Mouse (Mus musculus) CD4-positive helper T cell, adult 2 months (primary cell): ENCODE data around the gene Camta2.
A peak's percentile ranks its signal among the peaks of the same experiment; 100 is the strongest.

Source experiments
- DNase-seq: peaks from one replicate; pipeline ENCODE4 v3.0.0-alpha.2; 2012; ENCODE audit warnings: low read depth, missing footprints, low spot score

Camta2 gene

GRCm38 (mm10) chr11:70648512-70648911 lies 39.4 kb downstream of the Camta2 start:
- peak; percentile 55 for DNase-seq

DNA sequence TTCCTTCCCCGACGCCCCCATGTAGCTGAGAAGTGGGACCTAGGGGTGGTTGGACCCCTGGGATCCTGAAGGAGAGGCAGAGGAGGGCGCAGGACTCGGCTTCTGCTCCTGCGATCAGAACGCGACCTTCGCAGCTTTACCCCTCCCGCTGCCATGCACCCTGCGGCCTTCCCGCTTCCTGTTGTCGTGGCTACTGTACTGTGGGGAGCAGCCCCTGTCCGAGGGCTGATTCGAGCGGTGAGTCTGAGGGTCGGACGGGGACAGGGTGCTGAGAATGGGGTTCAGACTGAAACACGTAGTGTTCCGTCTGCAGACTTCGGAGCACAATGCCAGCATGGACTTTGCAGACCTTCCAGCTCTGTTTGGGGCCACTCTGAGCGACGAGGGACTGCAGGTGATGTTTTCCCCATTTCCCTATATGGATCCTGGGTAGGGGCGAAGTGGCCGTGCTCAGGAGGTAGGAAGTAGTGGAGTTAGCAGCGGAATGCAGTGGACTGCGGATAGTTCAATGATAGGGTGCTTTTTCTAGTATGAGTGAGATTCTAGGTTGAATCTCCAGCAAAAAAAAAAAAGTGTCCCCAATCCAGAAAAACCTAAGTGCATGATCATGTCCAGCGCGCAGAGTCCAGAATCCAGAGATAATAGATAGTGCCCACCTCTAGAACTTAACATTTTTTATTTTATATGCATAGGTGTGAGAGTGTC lies 40.0 kb downstream of the Camta2 start:
- peak; percentile 53 for DNase-seq

DNA sequence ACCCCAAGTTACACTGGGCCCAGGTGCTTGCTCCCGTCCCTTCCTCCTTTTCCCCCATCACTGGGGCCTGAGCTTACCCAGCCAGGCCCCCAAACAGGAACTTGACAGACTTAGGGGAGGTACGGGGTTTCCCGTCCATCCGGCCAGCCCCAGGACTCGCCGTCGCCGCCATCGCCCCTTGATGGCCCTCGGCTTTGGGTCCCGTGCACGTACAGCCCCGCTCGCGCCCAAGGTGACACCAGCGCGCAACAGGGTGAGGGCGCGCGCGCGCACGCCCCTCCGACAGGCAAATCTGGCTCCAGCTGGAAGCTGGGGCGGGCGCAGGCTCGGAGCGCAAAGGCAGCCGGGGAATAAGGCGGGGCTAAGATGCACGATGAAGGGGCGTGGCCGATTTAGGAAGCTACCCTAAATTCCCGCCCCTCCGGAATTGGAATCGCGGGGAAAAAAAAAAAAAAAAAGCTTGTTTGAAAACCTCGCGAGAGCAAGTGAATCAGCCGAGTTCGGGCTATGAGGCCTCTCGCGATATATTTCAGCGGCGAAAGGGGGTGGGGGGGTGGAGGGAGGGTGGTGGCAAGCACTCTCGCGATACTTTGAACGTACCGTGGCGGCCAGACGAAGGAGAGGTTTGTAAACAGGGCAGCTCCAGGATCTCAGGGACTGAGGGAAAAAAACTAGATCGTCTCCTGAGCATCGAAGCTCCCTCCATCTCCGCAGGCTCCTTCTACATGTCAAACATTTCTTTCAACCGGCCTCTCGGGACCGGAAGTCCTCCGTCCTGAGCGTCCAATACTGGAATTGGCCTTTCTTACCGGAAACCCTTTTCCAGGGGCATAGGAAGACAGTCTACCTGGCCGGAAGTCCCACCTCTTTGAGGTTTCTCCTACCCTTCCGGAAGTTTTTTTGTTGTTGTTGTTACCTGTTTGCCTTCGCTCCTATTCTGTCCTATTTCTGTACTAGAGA lies 40.9 kb downstream of the Camta2 start, which contains the start of the genes Rnf167 and Slc25a11:
Gene Rnf167 (plus strand): TSS at position 545 of the 960 bp plus-strand sequence.
Gene Slc25a11 (minus strand): TSS at position 789 of the 960 bp plus-strand sequence.
- DNase-seq: peak; percentile 99

DNA sequence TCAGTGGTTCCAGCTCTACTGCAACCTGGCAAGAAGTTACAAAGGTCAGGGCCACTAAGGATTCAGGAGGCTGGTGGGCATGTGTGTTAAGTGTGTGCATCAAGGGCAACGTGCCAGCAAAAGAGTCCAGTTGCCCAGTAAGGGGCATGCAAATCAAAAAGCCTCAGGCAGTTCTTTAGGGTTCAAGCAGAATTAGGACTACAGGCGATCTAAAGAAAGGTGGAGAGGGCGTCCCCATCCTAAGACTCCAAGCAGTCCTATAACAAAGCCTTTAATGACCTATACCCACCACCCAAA lies 41.7 kb downstream of the Camta2 start:
- DNase-seq: no peak

- DNase-seq: peak; percentile 20
Observed at GRCm38 (mm10) chr11:70645461-70646258, 42.2 kb downstream of the Camta2 start.

GRCm38 (mm10) chr11:70644564-70645103 lies 43.3 kb downstream of the Camta2 start:
- DNase-seq: no peak

GRCm38 (mm10) chr11:70643051-70643450 lies 44.9 kb downstream of the Camta2 start:
- no peak for DNase-seq

- DNase-seq: no peak
Observed at GRCm38 (mm10) chr11:70641241-70641640, 46.7 kb downstream of the Camta2 start.

DNA sequence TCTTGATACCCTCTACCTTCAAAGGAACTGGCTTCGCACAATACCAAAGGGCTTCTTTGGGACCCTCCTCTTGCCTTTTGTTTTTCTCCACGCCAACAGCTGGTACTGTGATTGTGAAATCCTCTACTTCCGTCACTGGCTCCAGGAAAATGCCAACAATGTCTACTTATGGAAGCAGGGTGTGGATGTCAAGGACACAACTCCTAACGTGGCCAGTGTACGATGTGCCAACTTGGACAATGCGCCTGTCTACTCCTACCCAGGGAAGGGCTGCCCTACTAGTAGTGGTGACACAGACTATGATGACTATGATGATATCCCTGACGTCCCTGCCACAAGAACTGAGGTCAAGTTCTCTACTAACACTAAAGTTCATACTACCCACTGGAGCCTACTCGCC lies 47.9 kb downstream of the Camta2 start:
- no peak for DNase-seq

GRCm38 (mm10) chr11:70638714-70639278 lies 49.1 kb downstream of the Camta2 start, which contains the start of gene Gp1ba:
Gene Gp1ba (plus strand): TSS chr11:70639122.
- DNase-seq: no peak

DNA sequence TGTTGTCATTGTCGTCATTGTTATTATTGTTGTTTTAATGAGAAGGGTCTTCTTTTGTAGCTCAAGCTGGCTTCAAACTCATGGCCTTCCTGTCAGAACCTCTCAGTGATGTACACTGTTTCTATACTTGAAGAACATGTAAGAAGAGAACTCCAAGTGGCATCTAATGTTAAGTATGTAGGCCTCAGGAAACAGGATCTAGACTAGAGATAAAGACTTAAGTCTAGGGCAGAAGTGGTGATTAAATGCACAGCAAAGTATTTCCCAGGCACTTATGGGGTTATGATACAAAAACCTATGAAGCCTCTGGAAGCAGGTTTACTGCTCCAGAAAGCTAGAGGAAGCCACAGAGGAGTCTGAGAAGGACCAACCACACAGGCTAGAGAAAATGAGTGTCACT lies 49.6 kb downstream of the Camta2 start:
- no peak for DNase-seq

- no peak for DNase-seq
Observed at GRCm38 (mm10) chr11:70637764-70638163, 50.1 kb downstream of the Camta2 start.

- no peak for DNase-seq
Observed at GRCm38 (mm10) chr11:70635601-70636000, 52.3 kb downstream of the Camta2 start.

DNA sequence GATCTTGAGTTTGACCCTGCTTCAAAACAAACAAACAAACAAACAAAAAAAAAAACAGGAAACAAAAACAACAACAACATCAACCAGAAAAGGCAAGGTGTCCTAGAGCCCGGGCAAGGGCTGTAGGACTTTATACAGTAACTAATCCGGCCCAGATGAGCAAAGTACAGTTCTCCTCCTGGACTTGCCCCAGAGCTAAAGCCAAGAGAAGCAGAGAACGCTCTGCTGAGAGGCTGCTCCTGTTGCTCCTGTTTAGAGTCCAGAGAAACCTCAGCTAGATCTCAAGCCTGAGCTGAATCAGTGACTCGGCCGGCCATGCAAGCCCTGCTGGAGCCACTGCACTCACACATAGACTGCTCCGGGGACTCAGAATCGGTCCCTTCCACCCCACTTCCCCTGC lies 57.8 kb downstream of the Camta2 start:
- no peak for DNase-seq

DNA sequence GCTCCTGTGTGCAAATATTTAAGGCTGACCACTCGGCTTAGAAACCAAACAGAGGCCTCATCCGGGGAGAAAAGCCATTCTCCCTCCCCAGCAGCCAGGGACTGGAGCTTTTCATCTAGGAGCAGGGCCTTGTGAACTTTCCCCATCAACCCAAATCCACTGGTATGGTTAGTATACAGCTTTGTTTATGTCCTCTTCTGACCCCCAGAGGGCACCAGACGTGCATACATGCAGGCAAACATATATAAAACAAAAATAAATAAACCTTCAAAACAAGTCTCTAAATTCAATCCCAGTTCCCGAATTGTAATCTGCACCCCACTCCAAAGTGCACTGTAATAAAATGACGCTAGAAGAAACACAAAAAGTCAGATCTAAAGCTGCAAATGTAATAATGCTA lies 58.3 kb downstream of the Camta2 start:
- DNase-seq: peak; percentile 65

- DNase-seq: no peak
Observed at GRCm38 (mm10) chr11:70628431-70628830, 59.5 kb downstream of the Camta2 start.

DNA sequence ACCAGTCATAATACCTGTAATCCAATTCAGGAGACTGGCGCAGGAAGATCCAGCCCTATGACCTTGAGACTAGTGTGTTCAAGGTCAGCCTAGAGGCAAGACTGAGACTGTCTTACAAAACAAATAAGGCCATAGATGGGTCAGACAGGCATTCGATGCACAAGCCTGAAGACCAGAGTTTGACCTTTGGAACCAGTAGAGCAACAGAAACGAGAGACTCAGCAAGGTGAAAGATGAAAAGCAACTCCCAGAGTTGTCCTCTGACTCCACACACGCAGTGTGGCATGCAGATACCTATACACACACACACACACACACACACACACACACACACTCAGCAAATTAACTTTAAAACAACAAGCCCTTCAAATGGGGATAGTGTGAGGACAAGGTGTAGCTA lies 61.0 kb downstream of the Camta2 start:
- DNase-seq: no peak

DNA sequence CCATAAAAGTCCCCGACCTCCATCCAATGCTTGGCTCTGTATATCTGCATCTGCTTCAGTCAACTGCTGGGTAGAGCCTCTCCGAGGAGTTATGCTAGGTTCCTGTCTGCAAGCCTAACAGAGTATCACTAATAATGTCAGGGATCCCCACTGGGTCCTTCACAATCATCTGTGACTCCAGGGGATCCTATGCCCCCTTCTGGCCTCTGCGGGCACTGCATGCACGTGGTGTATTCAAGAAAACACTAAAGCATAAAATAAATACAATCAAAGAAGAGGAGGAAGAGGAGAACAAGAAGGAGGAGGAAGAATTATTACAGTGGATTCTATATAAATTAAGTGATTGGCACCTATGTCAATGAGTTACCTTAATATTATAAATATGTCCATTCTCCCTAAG lies 62.4 kb downstream of the Camta2 start:
- DNase-seq: peak; percentile 66

DNA sequence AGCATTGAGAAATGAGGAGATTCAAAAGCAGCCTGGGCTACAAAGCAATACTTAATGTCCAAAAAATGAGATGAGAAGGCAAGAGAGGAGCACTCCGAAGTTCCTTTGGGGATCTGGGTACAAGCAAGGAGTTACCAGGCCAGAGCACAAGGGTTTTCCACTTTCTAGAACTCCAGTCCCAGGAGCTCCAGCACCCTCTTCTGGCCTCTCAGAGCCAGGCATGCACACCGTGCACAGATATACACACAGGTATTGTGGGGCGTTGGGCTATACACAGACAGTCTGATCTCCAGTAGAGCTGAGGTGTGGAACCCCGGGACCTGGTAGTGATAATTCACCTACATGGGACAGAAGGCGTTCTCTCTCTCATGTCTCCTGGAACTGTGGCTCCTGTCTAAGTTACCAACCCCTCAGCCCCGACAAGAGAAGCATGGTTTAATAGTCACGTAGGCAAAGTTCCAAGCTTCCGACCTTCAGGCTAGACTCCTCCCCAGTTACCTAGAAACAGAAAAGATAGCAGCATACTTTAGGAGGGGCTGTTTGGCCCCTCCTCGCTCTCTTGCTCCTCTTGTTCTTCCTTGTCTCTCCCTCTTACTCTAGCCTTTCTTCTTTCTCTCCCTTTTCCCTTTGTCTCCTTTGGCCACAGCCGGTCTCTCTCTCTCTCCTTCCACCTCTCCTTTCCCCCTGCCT lies 64.7 kb downstream of the Camta2 start:
- no peak for DNase-seq

DNA sequence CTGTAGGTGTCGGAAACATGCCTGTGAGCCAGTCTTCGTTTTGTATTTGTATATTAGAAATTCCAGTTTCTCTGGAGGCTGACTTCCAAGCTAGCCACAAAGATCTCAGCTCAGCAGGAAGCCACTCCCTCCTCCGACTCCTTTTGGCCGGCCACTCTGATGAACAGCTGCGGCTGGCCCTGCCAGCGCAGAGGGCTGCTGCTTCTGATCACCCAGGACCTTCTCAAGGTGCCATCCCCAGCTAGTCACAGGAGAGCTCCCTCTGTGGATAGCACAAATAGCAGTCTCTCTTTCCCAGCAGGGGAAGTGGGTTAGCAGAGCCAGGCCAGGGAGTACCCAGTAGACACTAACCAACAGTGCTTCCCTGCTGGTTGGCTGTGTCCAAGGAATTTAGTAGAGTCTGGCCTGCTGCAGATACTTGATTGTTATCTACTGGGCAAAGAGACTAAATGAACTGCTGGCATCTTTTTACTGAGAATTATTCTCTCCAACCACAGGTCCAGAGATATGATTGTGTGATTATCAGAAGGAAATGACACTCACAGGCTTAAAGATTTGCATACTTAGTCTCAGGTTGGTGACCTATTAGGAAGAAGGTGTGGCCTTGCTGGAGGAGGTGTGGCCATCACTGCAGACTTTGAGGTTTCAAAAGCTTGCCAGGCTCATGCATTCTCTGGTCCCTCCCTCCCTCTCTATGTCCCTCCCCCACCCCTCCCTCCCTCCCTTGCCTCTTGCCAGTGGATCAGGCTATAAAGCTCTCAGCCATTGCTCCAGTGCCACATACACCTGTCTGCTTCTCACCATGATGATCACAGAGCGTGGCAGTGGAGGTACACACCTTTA lies 65.7 kb downstream of the Camta2 start:
- peak; percentile 78 for DNase-seq
